ENCODE assay signal across 7 mouse cellular contexts in genomic region chr5:115731001-115731731, GRCm38 (mm10). TPM values are rescaled to one million over a fixed set of nuclear protein-coding genes. Genes with fewer than 3 reads are reported as not detected.
A peak's percentile ranks its signal among the peaks of the same experiment; 100 is the strongest.
DNase-seq lines count a peak whose midpoint lies in the region; ATAC-seq lines count a peak whose summit lies in the region.

Gene Bicdl1 (minus strand): TSS chr5:115731621.

- peaks cover 6% of the 10 kb centered on the region for H3K4me1 ChIP-seq in intestine, embryonic 16.5 days (ENCODE audit: control insufficient read depth, insufficient read depth, low read length)
- 0 out of 2 replicates have a peak, but pooled peaks cover 8% of the 10 kb centered on the region for H3K4me1 ChIP-seq in limb, embryonic 11.5 days (ENCODE audit: control insufficient read depth, insufficient read depth, low read length)
- peaks cover 29% of the 10 kb centered on the region for H3K4me1 ChIP-seq in midbrain, embryonic 13.5 days (replicated peaks)

- WGBS in intestine, embryonic 16.5 days, result under 1% methylated on average over 64 of the region's 83 CpGs
- WGBS in limb, embryonic 11.5 days, result under 1% methylated on average over 59 of the region's 83 CpGs
- under 1% methylated on average over 67 of the region's 83 CpGs for WGBS in midbrain, embryonic 13.5 days

- H3K9me3 ChIP-seq in intestine, embryonic 16.5 days (ENCODE audit: control insufficient read depth, low read length), result no peaks in the 10 kb centered on the region
- H3K9me3 ChIP-seq in limb, embryonic 11.5 days (ENCODE audit: control insufficient read depth, low read length), result no peaks in the 10 kb centered on the region
- H3K9me3 ChIP-seq in midbrain, embryonic 13.5 days, result no peaks in the 10 kb centered on the region

- DNase-seq in adrenal gland, postnatal 14 days, result peak; percentile 95
- DNase-seq in embryo, embryonic 11.5 days (ENCODE audit: low read depth, low spot score), result peak; percentile 66
- DNase-seq in gonadal fat pad, adult 2 months (ENCODE audit: low read depth), result no peak
- DNase-seq in limb, embryonic 11.5 days (ENCODE audit: low spot score), result peak; percentile 94
- DNase-seq in spleen, adult 18-20 months, result peak; percentile 36 to 70

- no peaks in the 10 kb centered on the region for H3K36me3 ChIP-seq in intestine, embryonic 16.5 days (ENCODE audit: control insufficient read depth, insufficient read depth, low read length)
- H3K36me3 ChIP-seq in limb, embryonic 11.5 days (ENCODE audit: control insufficient read depth, insufficient read depth, low read length), result no peaks in the 10 kb centered on the region
- no peaks in the 10 kb centered on the region for H3K36me3 ChIP-seq in midbrain, embryonic 13.5 days

- peaks cover 4% of the 10 kb centered on the region; the same call in 1 of the 2 replicates for H3K27me3 ChIP-seq in intestine, embryonic 16.5 days (replicated peaks; ENCODE audit: control insufficient read depth, insufficient read depth, low read length)
- H3K27me3 ChIP-seq in limb, embryonic 11.5 days (ENCODE audit: control insufficient read depth, insufficient read depth, low read length), result peaks cover 24% of the 10 kb centered on the region
- peaks cover 21% of the 10 kb centered on the region for H3K27me3 ChIP-seq in midbrain, embryonic 13.5 days

- peak within 1 kb of the TSS; percentile 98 for H3K4me2 ChIP-seq in intestine, embryonic 16.5 days (ENCODE audit: low read depth, low read length)
- peak within 1 kb of the TSS; percentile 100 for H3K4me2 ChIP-seq in limb, embryonic 11.5 days (ENCODE audit: low read depth, severe bottlenecking)
- H3K4me2 ChIP-seq in midbrain, embryonic 13.5 days (replicated peaks), result peak within 1 kb of the TSS; percentile 80

- peak within 1 kb of the TSS; percentile 63 for H3K4me3 ChIP-seq in intestine, embryonic 16.5 days (ENCODE audit: low read length)
- peak within 1 kb of the TSS; percentile 49 for H3K4me3 ChIP-seq in limb, embryonic 11.5 days (ENCODE audit: low read depth, low read length)
- H3K4me3 ChIP-seq in midbrain, embryonic 13.5 days (replicated peaks), result peak within 1 kb of the TSS; percentile 85

- peak; percentile 65 for ATAC-seq in intestine, embryonic 16.5 days
- ATAC-seq in limb, embryonic 11.5 days (ENCODE audit: insufficient number of reproducible peaks, low FRiP score, low TSS enrichment, low read depth), result peak; percentile 61; the same call in 1 of the 2 replicates
- ATAC-seq in midbrain, embryonic 13.5 days, result peak; percentile 51

- H3K27ac ChIP-seq in intestine, embryonic 16.5 days (ENCODE audit: low read length), result peak within 1 kb of the TSS; percentile 69
- H3K27ac ChIP-seq in limb, embryonic 11.5 days (replicated peaks; ENCODE audit: low read depth, low read length), result no peak within 1 kb of the TSS
- H3K27ac ChIP-seq in midbrain, embryonic 13.5 days, result peak within 1 kb of the TSS; percentile 99

- H3K9ac ChIP-seq in intestine, embryonic 16.5 days (ENCODE audit: low read depth, low read length), result peak within 1 kb of the TSS; percentile 54
- H3K9ac ChIP-seq in limb, embryonic 11.5 days (ENCODE audit: low read length), result no peak within 1 kb of the TSS
- H3K9ac ChIP-seq in midbrain, embryonic 13.5 days (replicated peaks), result peak within 1 kb of the TSS; percentile 88

RNA-seq across cellular contexts. Expression of gene Bicdl1, which starts in this region (rescaled TPM):
- total RNA-seq in adrenal gland, postnatal 14 days (2021), result 10.0 and 13.1 TPM in 2 replicates
- polyA plus RNA-seq in gonadal fat pad, adult 2 months (2012; rRNA removed), result 51.5 and 56.8 TPM in 2 replicates
- polyA plus RNA-seq in intestine, embryonic 16.5 days (2015; fragmentation: Nextera tagmentation; extraction: Ambion mirVana), result 9.1 and 9.7 TPM in 2 replicates
- 6.9 TPM in 2 replicates for polyA plus RNA-seq in limb, embryonic 11.5 days (2014; fragmentation: Nextera tagmentation; extraction: Ambion mirVana)
- polyA plus RNA-seq in midbrain, embryonic 13.5 days (2015; fragmentation: Nextera tagmentation; extraction: Ambion mirVana), result 25.7 and 28.7 TPM in 2 replicates
